Mouse (Mus musculus) G1E (cell line): ENCODE measurements around the gene Tas2r143. TPM values are rescaled to one million over a fixed set of nuclear protein-coding genes. Genes with fewer than 3 reads are reported as not detected.

Experiments
- ATAC-seq: 2 replicates; pipeline ENCODE4 v1.8.0; 2016; ENCODE audit warnings: mild to moderate bottlenecking; ENCODE audit not compliant: insufficient number of reproducible peaks, poor library complexity, low FRiP score, severe bottlenecking; ENCODE audit errors: extremely low read depth
- DNase-seq: peaks from one replicate; pipeline ENCODE4 v3.0.0; 2012; ENCODE audit warnings: low spot score
- H3K27me3 ChIP-seq: 2 replicates; pipeline ENCODE4 v1.6.1; 2012; ENCODE audit warnings: mild to moderate bottlenecking, low read length, inconsistent platforms; ENCODE audit not compliant: insufficient read depth
- H3K36me3 ChIP-seq: replicated peaks from 2 replicates; pipeline ENCODE3; 2012; ENCODE audit warnings: mild to moderate bottlenecking, inconsistent platforms
- H3K4me1 ChIP-seq: 2 replicates; pipeline ENCODE4 v1.6.1; 2012; ENCODE audit warnings: low read depth, low read length, inconsistent platforms, mixed read lengths; ENCODE audit not compliant: insufficient read depth
- H3K4me3 ChIP-seq: 2 replicates; pipeline ENCODE4 v1.5.1; 2012; ENCODE audit warnings: low read depth, mild to moderate bottlenecking, inconsistent platforms, low read length, moderate library complexity, mixed read lengths
- H3K9me3 ChIP-seq: replicated peaks from 2 replicates; pipeline ENCODE4 v1.6.1; 2012; ENCODE audit warnings: inconsistent platforms
- CTCF ChIP-seq: IDR thresholded peaks from 2 replicates; pipeline ENCODE4 v1.5.1; 2012; ENCODE audit warnings: low read depth, low read length, inconsistent platforms, mixed read lengths
- GATA1 ChIP-seq: IDR thresholded peaks from 2 replicates; pipeline ENCODE4 v1.6.1; 2012; ENCODE audit warnings: borderline replicate concordance, low read length, inconsistent platforms, mixed read lengths
- GATA2 ChIP-seq: IDR thresholded peaks from 2 replicates; pipeline ENCODE4 v1.6.1; 2012; ENCODE audit warnings: low read depth, low read length, inconsistent platforms, borderline replicate concordance
- POLR2AphosphoS5 ChIP-seq: IDR thresholded peaks from 2 replicates; pipeline ENCODE4 v1.6.1; 2012; ENCODE audit warnings: low read depth, low read length, inconsistent platforms; ENCODE audit not compliant: insufficient replicate concordance
- TAL1 ChIP-seq: conservative IDR thresholded peaks from 2 replicates; pipeline ENCODE4 v1.6.1; 2012; ENCODE audit warnings: low read depth, low read length, inconsistent platforms, mixed read lengths
- polyA plus RNA-seq: library from polyadenylated mRNA; stranded (reverse); fragments of >175 nt; gene quantifications from 2 replicates; pipeline ENCODE4 v1.2.3, GENCODE M21; 2012
- total RNA-seq, 2 experiments: library from RNA; stranded (forward) in 1 of 2; stranded (reverse) in 1 of 2; fragments of 200-1000 nt in 1 of 2; fragments of >200 nt in 1 of 2; fragmentation: Nextera tagmentation in 1 of 2; gene quantifications; 2 replicates each; pipeline ENCODE4 v1.2.3; 2014 to 2017

Gene Tas2r143
- total and polyA plus RNA-seq, 3 experiments: 0.22 TPM; not detected in 2

DNA sequence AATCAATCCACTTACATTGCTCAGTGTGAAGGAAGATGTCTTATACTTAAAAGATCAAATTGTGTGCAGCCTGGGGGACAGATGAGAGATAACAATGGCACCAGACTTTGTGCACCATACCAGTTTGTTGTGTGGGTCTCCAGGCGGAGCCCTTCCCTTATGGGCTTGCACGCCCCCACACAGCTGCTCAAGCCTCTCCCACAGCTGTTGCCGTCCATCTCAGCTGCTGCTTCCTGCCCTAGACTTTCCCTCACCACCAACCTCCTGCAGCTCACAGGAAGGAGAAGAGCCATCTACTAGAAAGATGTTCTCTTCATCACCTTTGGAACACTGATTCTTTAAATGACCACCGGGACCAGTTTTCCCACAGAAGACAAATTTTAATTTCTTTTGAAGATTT lies 14.4 kb upstream of the Tas2r143 start:
- no peaks in the 10 kb centered on the region for H3K9me3 ChIP-seq
- no peaks in the 10 kb centered on the region for H3K4me1 ChIP-seq
- DNase-seq (no peak), ATAC-seq (no peak)
- H3K4me3 ChIP-seq: no peak overlapping the region
- peaks cover 4% of the 10 kb centered on the region for H3K27me3 ChIP-seq
- TF ChIP-seq POLR2AphosphoS5 (no peak), GATA1 (no peak), TAL1 (no peak), GATA2 (no peak), CTCF (no peak)
- no peaks in the 10 kb centered on the region for H3K36me3 ChIP-seq

GRCm38 (mm10) chr6:42391796-42392330 lies 8.2 kb upstream of the Tas2r143 start:
- Histone ChIP-seq H3K4me1 (no peaks in the 10 kb centered on the region), H3K36me3 (no peaks in the 10 kb centered on the region), H3K27me3 (peaks cover 8% of the 10 kb centered on the region; the same call in 1 of the 2 replicates), H3K9me3 (no peaks in the 10 kb centered on the region), H3K4me3 (no peak overlapping the region)
- DNase-seq (no peak), ATAC-seq (no peak)
- TF ChIP-seq GATA2 (no peak), POLR2AphosphoS5 (no peak), CTCF (no peak), TAL1 (no peak), GATA1 (no peak)

- Histone ChIP-seq H3K9me3 (no peaks in the 10 kb centered on the region), H3K36me3 (no peaks in the 10 kb centered on the region), H3K4me3 (no peak overlapping the region), H3K4me1 (no peaks in the 10 kb centered on the region), H3K27me3 (0 out of 2 replicates have a peak, but pooled peaks cover 5% of the 10 kb centered on the region)
- ATAC-seq: no peak
- TF ChIP-seq TAL1: no peak
- no peak for TF ChIP-seq CTCF
- no peak for TF ChIP-seq GATA1
- no peak for TF ChIP-seq GATA2
- no peak for TF ChIP-seq POLR2AphosphoS5
- DNase-seq: no peak
Measured at GRCm38 (mm10) chr6:42395960-42396809, 3.9 kb upstream of the Tas2r143 start.

- DNase-seq: no peak
- Histone ChIP-seq H3K9me3 (no peaks in the 10 kb centered on the region), H3K4me1 (no peaks in the 10 kb centered on the region), H3K4me3 (no peak overlapping the region), H3K36me3 (no peaks in the 10 kb centered on the region), H3K27me3 (0 out of 2 replicates have a peak, but pooled peaks cover 5% of the 10 kb centered on the region)
- no peak for TF ChIP-seq GATA2
- no peak for TF ChIP-seq GATA1
- TF ChIP-seq CTCF: no peak
- TF ChIP-seq TAL1: no peak
- no peak for TF ChIP-seq POLR2AphosphoS5
- no peak for ATAC-seq
Measured at GRCm38 (mm10) chr6:42397041-42397657, 2.9 kb upstream of the Tas2r143 start.

DNA sequence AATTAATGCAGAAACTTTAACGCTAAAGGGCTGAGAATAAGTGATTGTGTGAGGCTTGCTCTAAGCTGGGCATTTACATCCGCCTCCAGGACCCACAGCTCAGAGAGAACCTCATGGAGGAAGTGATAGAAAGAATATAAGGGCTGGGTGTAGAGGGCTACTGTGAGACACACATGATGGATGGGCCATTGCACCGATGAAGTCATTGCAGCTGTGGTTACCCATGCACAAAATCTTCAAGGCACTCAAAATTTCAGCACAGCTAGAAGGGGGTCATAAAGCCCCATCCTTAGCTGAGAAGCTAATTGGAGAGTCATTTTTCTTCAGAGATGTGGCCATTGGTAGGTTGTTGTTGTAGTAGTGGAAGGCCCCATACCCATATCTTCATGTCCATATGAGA lies 1.8 kb upstream of the Tas2r143 start:
- Histone ChIP-seq H3K27me3 (0 out of 2 replicates have a peak, but pooled peaks cover 5% of the 10 kb centered on the region), H3K4me3 (no peak overlapping the region), H3K36me3 (no peaks in the 10 kb centered on the region), H3K9me3 (no peaks in the 10 kb centered on the region), H3K4me1 (no peaks in the 10 kb centered on the region)
- no peak for ATAC-seq
- no peak for TF ChIP-seq TAL1
- TF ChIP-seq GATA1: no peak
- TF ChIP-seq CTCF: no peak
- no peak for TF ChIP-seq GATA2
- TF ChIP-seq POLR2AphosphoS5: no peak
- DNase-seq: no peak

GRCm38 (mm10) chr6:42398998-42399397 lies 1.0 kb upstream of the Tas2r143 start:
- no peaks in the 10 kb centered on the region for H3K36me3 ChIP-seq
- TF ChIP-seq GATA1 (no peak), CTCF (no peak), GATA2 (no peak), TAL1 (no peak), POLR2AphosphoS5 (no peak)
- H3K4me3 ChIP-seq: no peak overlapping the region
- H3K27me3 ChIP-seq: 0 out of 2 replicates have a peak, but pooled peaks cover 3% of the 10 kb centered on the region
- ATAC-seq (no peak), DNase-seq (no peak)
- H3K9me3 ChIP-seq: no peaks in the 10 kb centered on the region
- H3K4me1 ChIP-seq: no peaks in the 10 kb centered on the region
